Mouse (Mus musculus) thymus, adult 2 months (tissue): Measurements from ENCODE around the gene Clrn2. TPM values are rescaled to one million over a fixed set of nuclear protein-coding genes. Genes with fewer than 3 reads are reported as not detected.

Experiments
- DNase-seq: peaks from one replicate; pipeline ENCODE4 v3.0.0; 2021
- H3K27ac ChIP-seq: fragments of 200-500 bp; 2 replicates; pipeline ENCODE4 v1.5.1; 2012; ENCODE audit warnings: low read length, control low read depth; ENCODE audit not compliant: control insufficient read depth, insufficient read depth
- H3K27me3 ChIP-seq: fragments of 200-500 bp; 2 replicates; pipeline ENCODE4 v1.6.1; 2012; ENCODE audit warnings: mild to moderate bottlenecking, low read length, moderate library complexity, mixed read lengths; ENCODE audit not compliant: control insufficient read depth, insufficient read depth
- H3K36me3 ChIP-seq: fragments of 200-500 bp; 2 replicates; pipeline ENCODE4 v1.6.1; 2012; ENCODE audit warnings: mild to moderate bottlenecking, low read length, moderate library complexity; ENCODE audit not compliant: control insufficient read depth, insufficient read depth
- H3K4me1 ChIP-seq: fragments of 200-500 bp; replicated peaks from 2 replicates; pipeline ENCODE4 v1.6.1; 2012; ENCODE audit warnings: low read length; ENCODE audit not compliant: control insufficient read depth, insufficient read depth
- H3K4me3 ChIP-seq: fragments of 200-500 bp; 2 replicates; pipeline ENCODE4 v1.5.1; 2012; ENCODE audit warnings: mild to moderate bottlenecking, low read length, control low read depth, moderate library complexity; ENCODE audit not compliant: control insufficient read depth, insufficient read depth
- CTCF ChIP-seq: fragments of 200-500 bp; IDR thresholded peaks from 2 replicates; pipeline ENCODE4 v1.5.1; 2012; ENCODE audit warnings: mild to moderate bottlenecking, control low read depth, low read length, moderate library complexity, borderline replicate concordance; ENCODE audit not compliant: control insufficient read depth, poor library complexity, insufficient read depth; ENCODE audit errors: extremely low read depth
- POLR2A ChIP-seq: fragments of 200-500 bp; IDR thresholded peaks from 2 replicates; pipeline ENCODE4 v1.6.1; 2012; ENCODE audit warnings: mild to moderate bottlenecking, low read length, control low read depth, moderate library complexity; ENCODE audit not compliant: control insufficient read depth, poor library complexity, insufficient read depth; ENCODE audit errors: extremely low read depth
- WGBS: fragments of 180-500 bp; shearing (Covaris S2); methylation state at CpG from one replicate; pipeline ENCODE4 v1.1.7; 2018; 5-methylcytosine and 5-hydroxymethylcytosine counted together
- polyA plus RNA-seq: library from polyadenylated mRNA; depleted of rRNA; stranded (reverse); fragments of >200 nt; gene quantifications from 2 replicates; pipeline ENCODE4 v1.2.3, GENCODE M21; 2012; rRNA removed

The Clrn2 gene
- polyA plus RNA-seq, 1 experiment: not detected

- Histone ChIP-seq H3K4me1 (peaks cover 6% of the 10 kb centered on the region), H3K27me3 (no peaks in the 10 kb centered on the region), H3K4me3 (no peak overlapping the region), H3K36me3 (no peaks in the 10 kb centered on the region), H3K27ac (no peak overlapping the region)
- DNase-seq: no peak
- WGBS: 95% methylated on average over 12 of the region's 12 CpGs
- TF ChIP-seq POLR2A (no peak), CTCF (no peak)
Measured at GRCm38 (mm10) chr5:45496930-45497550, 43.5 kb downstream of the Clrn2 start.

GRCm38 (mm10) chr5:45497564-45497963, 44.0 kb downstream of the Clrn2 start:
- TF ChIP-seq CTCF: no peak
- TF ChIP-seq POLR2A: no peak
- Histone ChIP-seq H3K27ac (no peak overlapping the region), H3K4me1 (peaks cover 6% of the 10 kb centered on the region), H3K36me3 (no peaks in the 10 kb centered on the region), H3K27me3 (no peaks in the 10 kb centered on the region), H3K4me3 (no peak overlapping the region)
- WGBS: 92% methylated on average over 5 of the region's 5 CpGs
- DNase-seq: no peak

GRCm38 (mm10) chr5:45510071-45510470, 56.5 kb downstream of the Clrn2 start:
- no peak for DNase-seq
- Histone ChIP-seq H3K36me3 (peaks cover 8% of the 10 kb centered on the region; the same call in 1 of the 2 replicates), H3K4me3 (no peak overlapping the region), H3K27ac (no peak overlapping the region), H3K4me1 (no peaks in the 10 kb centered on the region), H3K27me3 (no peaks in the 10 kb centered on the region)
- 96% methylated on average over 7 of the region's 7 CpGs for WGBS
- TF ChIP-seq POLR2A (no peak), CTCF (no peak)

GRCm38 (mm10) chr5:45512908-45513307, 59.4 kb downstream of the Clrn2 start:
- Histone ChIP-seq H3K4me3 (no peak overlapping the region), H3K27ac (no peak overlapping the region), H3K27me3 (no peaks in the 10 kb centered on the region), H3K4me1 (no peaks in the 10 kb centered on the region), H3K36me3 (no peaks in the 10 kb centered on the region)
- no peak for DNase-seq
- no peak for TF ChIP-seq POLR2A
- TF ChIP-seq CTCF: no peak
- WGBS: 96% methylated on average over 6 of the region's 6 CpGs

GRCm38 (mm10) chr5:45513511-45513910, 60.0 kb downstream of the Clrn2 start:
- 91% methylated on average over 2 of the region's 2 CpGs for WGBS
- Histone ChIP-seq H3K4me3 (no peak overlapping the region), H3K27ac (no peak overlapping the region), H3K27me3 (no peaks in the 10 kb centered on the region), H3K36me3 (no peaks in the 10 kb centered on the region), H3K4me1 (no peaks in the 10 kb centered on the region)
- TF ChIP-seq CTCF (no peak), POLR2A (no peak)
- no peak for DNase-seq

Other genes starting within 250 kb of the Clrn2 start
- gene Qdpr, start 3.5 kb upstream of the Clrn2 start, polyA plus RNA-seq: 52.3 and 54.3 TPM in 2 replicates
- gene Lap3, start 39.6 kb downstream of the Clrn2 start, polyA plus RNA-seq: 14.5 and 14.9 TPM in 2 replicates
- gene Med28, start 66.5 kb downstream of the Clrn2 start, polyA plus RNA-seq: 108 and 125 TPM in 2 replicates
- 0.05 TPM in 2 replicates for gene Fam184b, start 185.9 kb downstream of the Clrn2 start, polyA plus RNA-seq
- gene Ncapg, start 216.2 kb downstream of the Clrn2 start, polyA plus RNA-seq: 6.0 and 8.3 TPM in 2 replicates